14 mouse cellular contexts compared by ENCODE assay signal in the genomic region with DNA sequence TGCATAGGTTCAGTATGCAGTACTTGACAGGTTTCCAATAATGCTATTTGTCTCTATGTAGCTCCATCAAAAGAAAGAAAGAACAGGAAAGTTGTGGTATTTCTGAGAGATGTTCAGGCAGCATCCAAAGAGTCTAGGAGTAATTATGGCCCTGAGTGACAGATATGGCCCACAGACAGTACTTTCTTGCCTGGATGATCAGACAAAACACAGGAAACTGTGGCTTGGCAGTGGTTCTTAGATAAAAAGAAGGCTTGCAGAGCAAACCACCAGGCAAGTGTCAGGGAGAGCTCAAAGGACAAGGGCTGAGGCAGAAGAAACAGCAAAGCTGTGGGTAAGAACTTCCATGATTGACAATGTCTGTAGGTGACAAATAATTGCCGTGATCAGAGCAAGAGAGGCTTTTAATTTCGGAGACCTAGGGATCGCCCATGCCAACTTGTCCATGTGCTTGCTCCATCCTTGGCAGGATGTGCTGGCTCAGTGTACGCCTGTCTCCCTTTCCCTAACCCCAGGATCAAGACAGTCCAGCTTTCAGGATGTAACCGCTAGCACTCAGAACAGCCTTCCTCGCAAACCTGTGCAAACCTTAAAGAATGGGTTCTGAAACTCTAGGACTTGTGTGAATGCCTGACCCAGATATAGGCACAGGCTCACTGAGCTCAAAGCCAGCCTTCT. TPM values are rescaled to one million over a fixed set of nuclear protein-coding genes. Genes with fewer than 3 reads are reported as not detected.
DNase-seq lines count a peak whose midpoint lies in the region.
"Had no signal": no experiment of that assay in that cellular context is flagged by ENCODE, and none has a peak within 500 bp of the region (broad histone marks: within the 10 kb centered on the region; RNA-seq: fewer than 3 reads in every experiment).

No protein-coding gene starts in this region.

- H3K27me3 ChIP-seq in heart, embryonic 10.5 days (ENCODE audit: insufficient read depth, poor library complexity, severe bottlenecking) = no peaks in the 10 kb centered on the region
- H3K27me3 ChIP-seq: forebrain, embryonic 12.5 days; hindbrain, embryonic 15.5 days; liver, embryonic 13.5 days; stomach, embryonic 15.5 days had no signal

- WGBS in heart, embryonic 10.5 days = 78% methylated on average over 6 of the region's 6 CpGs

- H3K27ac ChIP-seq in heart, embryonic 10.5 days = 0 out of 2 replicates have a peak overlapping the region, but pooled peaks have one; percentile 17
- H3K27ac ChIP-seq: forebrain, embryonic 12.5 days; hindbrain, embryonic 15.5 days; liver, embryonic 13.5 days; stomach, embryonic 15.5 days had no signal

- H3K36me3 ChIP-seq in heart, embryonic 10.5 days = peaks cover 2% of the 10 kb centered on the region; the same call in 1 of the 2 replicates
- H3K36me3 ChIP-seq: forebrain, embryonic 12.5 days; hindbrain, embryonic 15.5 days; liver, embryonic 13.5 days; stomach, embryonic 15.5 days had no signal

- H3K4me1 ChIP-seq in heart, embryonic 10.5 days = peaks cover 17% of the 10 kb centered on the region
- H3K4me1 ChIP-seq: hindbrain, embryonic 15.5 days; stomach, embryonic 15.5 days had no signal

- no peak for DNase-seq in heart, embryonic 10.5 days (ENCODE audit: low spot score)
- DNase-seq in heart, adult 8-10 months (ENCODE audit: low spot score) = no peak
- peak; percentile 48 for DNase-seq in 3134 (ENCODE audit: extremely low read depth, insufficient read length, low spot score)
- DNase-seq in Muller cell, postnatal 12 days (ENCODE audit: inconsistent ontology term) = peak; percentile 91
- DNase-seq in cerebellum, adult 9-11 months = peak; percentile 38
- no peak for DNase-seq in embryo, embryonic 10 days (ENCODE audit: low spot score)
- no peak for DNase-seq in layer of hippocampus, adult 18-20 months (ENCODE audit: low spot score in 2 of 2)
- DNase-seq: layer of hippocampus, adult 9-11 months; liver, embryonic 13.5 days; thymus, postnatal 4 days had no signal

- H3K4me3 ChIP-seq in heart, embryonic 10.5 days = no peak overlapping the region
- H3K4me3 ChIP-seq: forebrain, embryonic 12.5 days; hindbrain, embryonic 15.5 days; liver, embryonic 13.5 days; stomach, embryonic 15.5 days had no signal

- no peaks in the 10 kb centered on the region for H3K9me3 ChIP-seq in heart, embryonic 10.5 days
- H3K9me3 ChIP-seq: forebrain, embryonic 12.5 days; hindbrain, embryonic 15.5 days; liver, embryonic 13.5 days; stomach, embryonic 15.5 days had no signal

RNA-seq across cellular contexts. Expression of a gene that starts 35.1 kb away (rescaled TPM):
- 19.7 and 27.2 TPM in 2 replicates for polyA plus RNA-seq in heart, embryonic 10.5 days (2016; fragmentation: Nextera tagmentation; extraction: Ambion mirVana)
- total RNA-seq in heart, adult 8-10 months (2022) = 100 to 1,000 TPM; 166 to 191 (median 175) TPM
- total RNA-seq in layer of hippocampus, adult 18-20 months (2021) = 10 to 100 TPM; 22.6 to 25.3 TPM
- total RNA-seq: megakaryocyte-erythroid progenitor cell, adult 5-6 weeks had no signal

Comparison
In these comparisons a context has a peak if more than half of its experiments do, and no peak if none do; other contexts are left out.
1. DNase-seq: peak in 3134 (single experiment), Muller cell, postnatal 12 days (single experiment) and cerebellum, adult 9-11 months (single experiment); none in heart, embryonic 10.5 days (single experiment), heart, adult 8-10 months (single experiment), embryo, embryonic 10 days (single experiment) and layer of hippocampus, adult 18-20 months (0 of 2).
2. RNA of a gene that starts 35.1 kb away (total RNA-seq): 166 to 191 TPM in heart, adult 8-10 months; 22.6 to 25.3 TPM in layer of hippocampus, adult 18-20 months; every median in the first group is over 4 times any median in the second.